Mouse (Mus musculus) midbrain, embryonic 14.5 days (tissue): ENCODE measurements around the gene 1810010D01Rik. TPM values are rescaled to one million over a fixed set of nuclear protein-coding genes. Genes with fewer than 3 reads are reported as not detected.
A peak's percentile ranks its signal among the peaks of the same experiment; 100 is the strongest.

Experiments
- ATAC-seq: fragments of 200-750 bp; cut with Nextera tagmentation; 2 replicates; pipeline ENCODE4 v1.8.0; 2017; ENCODE audit warnings: moderate number of reproducible peaks, moderate library complexity; ENCODE audit not compliant: low FRiP score, low TSS enrichment
- DNase-seq: peaks from one replicate; pipeline ENCODE4 v3.0.0-alpha.2; 2015
- H3K27ac ChIP-seq: fragments of 300-500 bp; sonication (generic); replicated peaks from 2 replicates; pipeline ENCODE4 v1.5.1; 2014; ENCODE audit warnings: mild to moderate bottlenecking, low read depth, low read length, moderate library complexity
- H3K27me3 ChIP-seq: fragments of 300-500 bp; sonication (generic); 2 replicates; pipeline ENCODE4 v1.6.1; 2014; ENCODE audit warnings: low read length, control low read depth, mixed read lengths; ENCODE audit not compliant: control insufficient read depth, insufficient read depth
- H3K36me3 ChIP-seq: fragments of 300-500 bp; sonication (generic); 2 replicates; pipeline ENCODE4 v1.6.1; 2014; ENCODE audit warnings: low read length, control low read depth; ENCODE audit not compliant: control insufficient read depth, insufficient read depth
- H3K4me1 ChIP-seq: fragments of 300-500 bp; sonication (generic); 2 replicates; pipeline ENCODE4 v1.6.1; 2014; ENCODE audit warnings: mild to moderate bottlenecking, antibody characterized with exemption, low read length, control low read depth; ENCODE audit not compliant: control insufficient read depth, insufficient read depth
- H3K4me2 ChIP-seq: fragments of 300-500 bp; sonication (generic); 2 replicates; pipeline ENCODE4 v1.6.1; 2014; ENCODE audit warnings: mild to moderate bottlenecking, low read length, moderate library complexity
- H3K4me3 ChIP-seq: fragments of 300-500 bp; sonication (generic); replicated peaks from 2 replicates; pipeline ENCODE4 v1.5.1; 2014; ENCODE audit warnings: low read depth, low read length
- H3K9ac ChIP-seq: fragments of 300-500 bp; sonication (generic); replicated peaks from 2 replicates; pipeline ENCODE4 v1.6.1; 2014; ENCODE audit warnings: mild to moderate bottlenecking, low read length, moderate library complexity
- H3K9me3 ChIP-seq: fragments of 300-500 bp; sonication (generic); 2 replicates; pipeline ENCODE4 v1.6.1; 2016; ENCODE audit warnings: low read length, control low read depth, mixed read lengths; ENCODE audit not compliant: control insufficient read depth
- WGBS: fragments of 180-500 bp; shearing (Covaris S2); extraction: QIAGEN DNeasy Blood & Tissue Kit; methylation state at CpG from one replicate; pipeline ENCODE4 v1.1.7; 2014; 5-methylcytosine and 5-hydroxymethylcytosine counted together
- polyA plus RNA-seq: library from polyadenylated mRNA; unstranded; fragments of >200 nt; fragmentation: Nextera tagmentation; extraction: Ambion mirVana; gene quantifications from 2 replicates; pipeline ENCODE4 v1.2.1, GENCODE M21; 2014

1810010D01Rik gene
- polyA plus RNA-seq, 1 experiment from 2014 or later: 0.33 TPM

DNA sequence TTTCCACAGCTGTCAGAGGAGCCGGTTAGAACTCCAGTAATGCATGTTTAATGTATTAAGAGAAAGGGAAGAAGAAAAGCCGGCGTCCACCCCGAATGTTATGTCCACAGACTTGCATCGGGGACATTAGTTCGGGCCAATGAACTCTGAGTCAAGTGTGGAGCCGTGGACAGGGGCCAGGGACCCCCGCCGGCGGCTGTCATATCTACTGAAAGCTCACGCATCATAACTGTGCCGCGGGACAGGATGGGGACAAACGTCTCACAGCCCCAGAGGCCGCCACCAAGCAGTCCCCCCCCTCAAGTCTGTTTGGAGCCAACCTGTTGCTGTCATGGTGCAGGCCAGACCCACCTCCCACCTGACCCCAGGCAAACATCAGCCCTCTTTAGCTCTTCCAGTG lies 34.4 kb downstream of the 1810010D01Rik start:
- DNase-seq (no peak), ATAC-seq (no peak; the same call in 1 of the 2 replicates)
- H3K9me3 ChIP-seq: no peaks in the 10 kb centered on the region
- no peaks in the 10 kb centered on the region for H3K27me3 ChIP-seq
- H3K4me1 ChIP-seq: peaks cover 13% of the 10 kb centered on the region
- no peak overlapping the region; the same call in 1 of the 2 replicates for H3K9ac ChIP-seq
- H3K27ac ChIP-seq: 0 out of 2 replicates have a peak overlapping the region, but pooled peaks have one; percentile 50
- no peaks in the 10 kb centered on the region for H3K36me3 ChIP-seq
- WGBS: 17% methylated on average over 15 of the region's 15 CpGs
- H3K4me3 ChIP-seq: no peak overlapping the region
- peak overlapping the region; percentile 38 for H3K4me2 ChIP-seq

DNA sequence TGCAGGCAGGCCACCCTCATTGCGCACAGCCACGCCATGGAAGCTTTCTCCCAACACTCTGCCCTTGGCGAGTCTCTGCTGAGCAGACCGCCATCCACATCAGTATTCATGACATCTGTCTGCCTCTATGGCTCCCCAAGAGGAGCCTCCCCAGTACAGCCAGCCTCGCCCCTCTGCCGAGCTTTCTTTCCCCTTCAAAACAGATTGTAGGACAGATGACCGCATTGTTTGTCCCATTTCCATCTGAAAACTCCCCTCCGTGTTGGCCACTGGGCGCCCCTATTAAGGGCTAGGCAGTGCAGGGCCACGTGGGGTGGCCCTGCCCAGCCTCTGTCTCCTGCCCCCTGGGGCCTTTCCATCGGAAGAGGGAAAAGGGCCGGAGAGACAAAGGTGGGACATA lies 34.8 kb downstream of the 1810010D01Rik start:
- peak overlapping the region; percentile 38 for H3K4me2 ChIP-seq
- DNase-seq: peak; percentile 69
- H3K9me3 ChIP-seq: no peaks in the 10 kb centered on the region
- H3K9ac ChIP-seq: no peak overlapping the region; the same call in 1 of the 2 replicates
- H3K4me1 ChIP-seq: peaks cover 13% of the 10 kb centered on the region
- under 1% methylated on average over 12 of the region's 12 CpGs for WGBS
- H3K27ac ChIP-seq: 0 out of 2 replicates have a peak overlapping the region, but pooled peaks have one; percentile 50
- H3K27me3 ChIP-seq: no peaks in the 10 kb centered on the region
- no peak overlapping the region for H3K4me3 ChIP-seq
- peak; percentile 82 for ATAC-seq
- H3K36me3 ChIP-seq: no peaks in the 10 kb centered on the region

DNA sequence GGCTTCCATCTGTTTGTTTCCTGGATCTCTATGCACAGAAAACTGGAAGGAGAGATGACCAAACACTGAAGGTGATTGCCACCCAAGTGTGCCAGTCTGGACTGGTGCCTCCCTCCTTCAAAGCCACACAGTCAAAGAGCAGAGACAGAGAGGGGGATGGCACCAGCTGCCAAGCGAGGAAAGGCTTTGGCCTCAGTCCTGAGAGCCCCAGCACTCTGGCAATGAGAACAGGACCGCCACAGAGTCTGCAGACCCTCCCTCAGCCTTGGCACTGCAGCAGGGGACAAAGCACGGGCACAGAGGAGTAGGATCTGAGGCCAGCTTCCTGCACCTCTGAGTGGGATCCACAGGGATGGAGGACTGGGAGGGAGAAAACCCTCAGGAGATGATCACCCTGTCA lies 38.2 kb downstream of the 1810010D01Rik start:
- ATAC-seq: no peak
- Histone ChIP-seq H3K27me3 (no peaks in the 10 kb centered on the region), H3K4me1 (peaks cover 4% of the 10 kb centered on the region), H3K36me3 (no peaks in the 10 kb centered on the region), H3K27ac (no peak overlapping the region), H3K4me3 (no peak overlapping the region), H3K9me3 (no peaks in the 10 kb centered on the region), H3K4me2 (no peak overlapping the region), H3K9ac (no peak overlapping the region)
- whole genome bisulfite sequencing: 67% methylated on average over 3 of the region's 3 CpGs
- DNase-seq: peak; percentile 25

DNA sequence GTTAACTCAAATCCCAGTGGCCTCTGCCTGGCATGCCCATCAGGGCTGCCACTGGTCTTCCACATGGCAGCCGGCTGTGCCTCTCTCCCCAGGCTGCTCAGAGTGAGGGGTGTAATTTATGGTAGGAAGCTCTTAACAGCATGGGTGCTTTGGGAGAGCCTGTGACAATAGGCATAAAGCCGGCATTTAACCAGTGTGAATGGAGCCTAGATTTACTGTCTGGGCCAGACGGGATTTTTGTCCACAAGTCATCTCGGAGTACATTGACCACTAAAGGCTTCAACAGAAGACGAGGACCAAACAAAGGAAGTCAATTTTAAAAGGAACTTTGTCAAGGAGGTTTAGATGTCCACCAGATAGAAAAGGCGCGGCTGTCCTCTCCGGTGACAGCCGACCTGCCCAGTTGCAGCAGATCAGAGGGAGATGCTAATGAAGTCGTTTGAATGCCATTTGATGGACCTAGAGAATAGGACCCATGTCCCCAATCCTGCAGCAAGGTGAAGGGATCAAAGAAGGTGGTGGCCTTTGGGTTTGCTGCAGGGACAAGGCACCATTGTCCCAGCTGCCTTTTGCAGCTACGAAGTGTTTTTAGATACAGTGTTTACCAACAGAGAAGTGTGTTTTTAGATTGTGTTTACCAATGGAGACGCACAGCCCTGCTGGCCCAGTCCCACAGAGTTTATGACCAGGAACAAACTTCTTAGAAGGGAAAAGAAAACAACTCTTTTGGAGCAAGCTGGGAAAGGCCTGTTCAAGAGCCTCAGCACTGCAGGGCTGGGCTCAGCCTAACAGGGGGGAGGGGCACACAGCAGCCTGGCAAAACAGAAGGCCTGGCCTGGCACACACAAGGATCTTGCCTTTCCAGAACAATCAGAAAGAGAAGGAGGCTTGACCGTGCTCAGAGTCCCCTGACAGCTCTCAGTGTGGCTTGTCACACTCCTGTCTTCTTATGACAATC lies 48.4 kb downstream of the 1810010D01Rik start:
- ATAC-seq: peak; percentile 57; the same call in 1 of the 2 replicates
- no peaks in the 10 kb centered on the region for H3K9me3 ChIP-seq

More for the DNA sequence above, 48.4 kb downstream of the 1810010D01Rik start:
- H3K27me3 ChIP-seq: no peaks in the 10 kb centered on the region
- no peak overlapping the region for H3K4me3 ChIP-seq
- 7% methylated on average over 13 of the region's 13 CpGs for WGBS
- no peaks in the 10 kb centered on the region for H3K36me3 ChIP-seq
- H3K4me1 ChIP-seq: peaks cover 14% of the 10 kb centered on the region; the same call in 1 of the 2 replicates
- H3K4me2 ChIP-seq: no peak overlapping the region
- peak overlapping the region; percentile 26; the same call in 1 of the 2 replicates for H3K27ac ChIP-seq
- peak; percentile 67 for DNase-seq
- no peak overlapping the region for H3K9ac ChIP-seq

Other genes starting within 250 kb of the 1810010D01Rik start
- gene Tpcn2, start 75.9 kb upstream of the 1810010D01Rik start, polyA plus RNA-seq: 0.70 and 1.4 TPM in 2 replicates
- gene Mrgprf, start 92.7 kb upstream of the 1810010D01Rik start, polyA plus RNA-seq: 3.5 TPM in 1 of 2 replicates, not detected in the other
- gene Mrgprd, start 106.7 kb upstream of the 1810010D01Rik start, polyA plus RNA-seq: not detected in 2 replicates